Mouse (Mus musculus) stomach, postnatal 0 days (tissue): ENCODE results near the gene Dgat2. TPM values are rescaled to one million over a fixed set of nuclear protein-coding genes. Genes with fewer than 3 reads are reported as not detected.

ENCODE experiments used
- ATAC-seq: fragments of 200-750 bp; cut with Nextera tagmentation; 2 replicates; pipeline ENCODE4 v1.8.0; 2017; ENCODE audit not compliant: low FRiP score, low TSS enrichment
- DNase-seq: peaks from one replicate; pipeline ENCODE4 v3.0.0-alpha.2; 2016; ENCODE audit warnings: low spot score
- H3K27ac ChIP-seq: fragments of 300-500 bp; sonication (generic); replicated peaks from 2 replicates; pipeline ENCODE4 v1.5.1; 2014; ENCODE audit warnings: mild to moderate bottlenecking, control low read depth
- H3K27me3 ChIP-seq: fragments of 300-500 bp; sonication (generic); 2 replicates; pipeline ENCODE4 v1.6.1; 2014; ENCODE audit warnings: low read length; ENCODE audit not compliant: control insufficient read depth, insufficient read depth
- H3K36me3 ChIP-seq: fragments of 300-500 bp; sonication (generic); 2 replicates; pipeline ENCODE4 v1.6.1; 2014; ENCODE audit warnings: low read length, mixed read lengths; ENCODE audit not compliant: control insufficient read depth, insufficient read depth
- H3K4me1 ChIP-seq: fragments of 300-500 bp; sonication (generic); replicated peaks from 2 replicates; pipeline ENCODE4 v1.6.1; 2014; ENCODE audit warnings: antibody characterized with exemption; ENCODE audit not compliant: control insufficient read depth, insufficient read depth
- H3K4me2 ChIP-seq: fragments of 300-500 bp; sonication (generic); replicated peaks from 2 replicates; pipeline ENCODE4 v1.6.1; 2014; ENCODE audit warnings: low read depth, mild to moderate bottlenecking, control low read depth, moderate library complexity
- H3K4me3 ChIP-seq: fragments of 300-500 bp; sonication (generic); 2 replicates; pipeline ENCODE4 v1.5.1; 2014; ENCODE audit warnings: low read depth, low read length, control low read depth
- H3K9ac ChIP-seq: fragments of 300-500 bp; sonication (generic); 2 replicates; pipeline ENCODE4 v1.6.1; 2014; ENCODE audit warnings: mild to moderate bottlenecking, low read length, control low read depth, mixed read lengths
- H3K9me3 ChIP-seq: fragments of 300-500 bp; sonication (generic); 2 replicates; pipeline ENCODE4 v1.6.1; 2016; ENCODE audit warnings: low read length; ENCODE audit not compliant: control insufficient read depth
- CTCF ChIP-seq: IDR thresholded peaks from 2 replicates; pipeline ENCODE4 v1.5.1; 2016; ENCODE audit warnings: antibody characterized with exemption, low read depth, mild to moderate bottlenecking, moderate library complexity
- EP300 ChIP-seq: optimal IDR thresholded peaks from 2 replicates; pipeline ENCODE3; 2016; ENCODE audit warnings: antibody characterized with exemption
- WGBS: fragments of 180-500 bp; shearing (Covaris S2); extraction: QIAGEN DNeasy Blood & Tissue Kit; methylation state at CpG from one replicate; pipeline ENCODE4 v1.1.7; 2014; 5-methylcytosine and 5-hydroxymethylcytosine counted together
- polyA plus RNA-seq: library from polyadenylated mRNA; unstranded; fragments of >200 nt; fragmentation: Nextera tagmentation; extraction: Ambion mirVana; gene quantifications from 2 replicates; pipeline ENCODE4 v1.2.1, GENCODE M21; 2015

The Dgat2 gene
- polyA plus RNA-seq, 1 experiment from 2014 or later, result 320 TPM

- whole genome bisulfite sequencing, result 86% methylated on average over 9 of the region's 9 CpGs
- no peaks in the 10 kb centered on the region; the same call in 1 of the 2 replicates for H3K36me3 ChIP-seq
- H3K27ac ChIP-seq, result 0 out of 2 replicates have a peak overlapping the region, but pooled peaks have one; percentile 40
- TF ChIP-seq CTCF, result no peak
- TF ChIP-seq EP300, result no peak
- no peak overlapping the region for H3K9ac ChIP-seq
- DNase-seq, result no peak
- H3K4me1 ChIP-seq, result no peaks in the 10 kb centered on the region
- H3K9me3 ChIP-seq, result no peaks in the 10 kb centered on the region
- H3K4me3 ChIP-seq, result no peak overlapping the region
- no peak for ATAC-seq
- H3K4me2 ChIP-seq, result peak overlapping the region; percentile 20; the same call in 1 of the 2 replicates
- no peaks in the 10 kb centered on the region for H3K27me3 ChIP-seq
Measured at GRCm38 (mm10) chr7:99179271-99179670, 3.2 kb downstream of the Dgat2 start.

GRCm38 (mm10) chr7:99177386-99177785, 5.1 kb downstream of the Dgat2 start:
- no peak overlapping the region for H3K9ac ChIP-seq
- 88% methylated on average over 5 of the region's 5 CpGs for WGBS
- no peaks in the 10 kb centered on the region for H3K4me1 ChIP-seq
- TF ChIP-seq CTCF (no peak), EP300 (no peak)
- ATAC-seq, result no peak
- no peak for DNase-seq
- no peak overlapping the region for H3K4me3 ChIP-seq
- no peaks in the 10 kb centered on the region; the same call in 1 of the 2 replicates for H3K36me3 ChIP-seq
- no peak overlapping the region for H3K27ac ChIP-seq
- no peaks in the 10 kb centered on the region for H3K9me3 ChIP-seq
- H3K4me2 ChIP-seq, result no peak overlapping the region
- H3K27me3 ChIP-seq, result no peaks in the 10 kb centered on the region

- Histone ChIP-seq H3K4me3 (no peak overlapping the region), H3K36me3 (no peaks in the 10 kb centered on the region; the same call in 1 of the 2 replicates), H3K9me3 (no peaks in the 10 kb centered on the region), H3K27me3 (no peaks in the 10 kb centered on the region), H3K9ac (no peak overlapping the region), H3K27ac (peak overlapping the region; percentile 50; the same call in 1 of the 2 replicates), H3K4me2 (no peak overlapping the region), H3K4me1 (no peaks in the 10 kb centered on the region)
- no peak for TF ChIP-seq CTCF
- TF ChIP-seq EP300, result no peak
- WGBS, result 90% methylated on average over 9 of the region's 9 CpGs
- no peak for ATAC-seq
- no peak for DNase-seq
Measured at GRCm38 (mm10) chr7:99175666-99176065, 6.9 kb downstream of the Dgat2 start.

- H3K4me1 ChIP-seq, result no peaks in the 10 kb centered on the region
- peak; percentile 64 for ATAC-seq
- no peaks in the 10 kb centered on the region for H3K9me3 ChIP-seq
- no peak for TF ChIP-seq EP300
- TF ChIP-seq CTCF, result no peak
- H3K9ac ChIP-seq, result no peak overlapping the region
- no peaks in the 10 kb centered on the region; the same call in 1 of the 2 replicates for H3K36me3 ChIP-seq
- H3K27me3 ChIP-seq, result no peaks in the 10 kb centered on the region
- H3K4me3 ChIP-seq, result no peak overlapping the region
- DNase-seq, result no peak
- WGBS, result 58% methylated on average over 11 of the region's 11 CpGs
- no peak overlapping the region for H3K4me2 ChIP-seq
- H3K27ac ChIP-seq, result peak overlapping the region; percentile 63
Measured at GRCm38 (mm10) chr7:99175118-99175517, 7.4 kb downstream of the Dgat2 start.

DNA sequence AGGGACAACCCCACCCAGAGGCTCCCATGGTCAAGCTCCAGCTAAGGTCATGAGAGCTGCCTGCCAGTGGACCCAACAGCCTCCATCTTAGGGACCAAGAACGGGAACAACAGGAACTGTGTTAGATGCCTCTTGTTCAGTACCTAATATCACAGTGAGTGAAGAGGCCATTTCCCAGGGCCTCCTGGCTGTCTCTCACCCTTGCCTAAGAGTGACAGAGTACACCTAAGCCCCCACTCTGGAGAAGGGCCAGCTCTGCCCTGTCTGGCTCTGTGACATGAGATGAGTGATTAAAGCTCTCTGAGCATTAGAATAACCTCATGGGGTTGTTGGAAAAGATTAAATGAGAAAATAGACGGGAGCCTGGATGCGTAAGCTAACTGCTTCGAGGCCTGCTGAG, 8.5 kb downstream of the Dgat2 start:
- no peaks in the 10 kb centered on the region for H3K27me3 ChIP-seq
- H3K4me3 ChIP-seq, result no peak overlapping the region
- WGBS, result 63% methylated on average over 4 of the region's 4 CpGs
- no peaks in the 10 kb centered on the region for H3K4me1 ChIP-seq
- no peak for ATAC-seq
- no peak overlapping the region for H3K4me2 ChIP-seq
- H3K27ac ChIP-seq, result peak overlapping the region; percentile 65
- no peaks in the 10 kb centered on the region; the same call in 1 of the 2 replicates for H3K36me3 ChIP-seq
- H3K9me3 ChIP-seq, result no peaks in the 10 kb centered on the region
- no peak for TF ChIP-seq EP300
- TF ChIP-seq CTCF, result no peak
- H3K9ac ChIP-seq, result no peak overlapping the region
- DNase-seq, result no peak

DNA sequence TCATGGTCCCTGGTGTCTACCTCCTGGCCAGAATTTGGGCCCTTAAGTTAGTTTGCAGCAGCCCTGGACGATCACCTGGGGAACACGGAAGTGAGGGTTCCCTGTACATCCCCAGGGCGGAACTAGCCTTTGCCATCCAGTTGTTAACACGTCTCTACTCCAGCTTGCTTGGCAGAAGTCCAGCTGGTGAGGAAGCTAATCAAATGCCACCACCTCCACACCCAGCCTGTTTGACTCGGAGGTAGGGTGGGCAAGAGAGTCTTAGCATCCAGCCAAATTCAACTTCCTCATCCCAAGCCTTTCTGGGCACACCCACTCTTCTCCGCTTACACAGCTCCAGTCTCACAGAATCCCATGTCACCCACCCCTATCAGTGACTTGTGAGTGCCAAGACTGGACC, 9.6 kb downstream of the Dgat2 start:
- no peak for TF ChIP-seq CTCF
- peak; percentile 32 for TF ChIP-seq EP300
- Histone ChIP-seq H3K27me3 (no peaks in the 10 kb centered on the region), H3K27ac (peak overlapping the region; percentile 65), H3K9me3 (no peaks in the 10 kb centered on the region), H3K4me3 (no peak overlapping the region), H3K36me3 (no peaks in the 10 kb centered on the region; the same call in 1 of the 2 replicates), H3K9ac (no peak overlapping the region), H3K4me1 (no peaks in the 10 kb centered on the region; the same call in 1 of the 2 replicates), H3K4me2 (no peak overlapping the region)
- 47% methylated on average over 6 of the region's 6 CpGs for WGBS
- DNase-seq, result peak; percentile 72
- peak; percentile 40 for ATAC-seq
